Mouse (Mus musculus): ENCODE measurements around the gene Tmed10.

The Tmed10 gene

DNA sequence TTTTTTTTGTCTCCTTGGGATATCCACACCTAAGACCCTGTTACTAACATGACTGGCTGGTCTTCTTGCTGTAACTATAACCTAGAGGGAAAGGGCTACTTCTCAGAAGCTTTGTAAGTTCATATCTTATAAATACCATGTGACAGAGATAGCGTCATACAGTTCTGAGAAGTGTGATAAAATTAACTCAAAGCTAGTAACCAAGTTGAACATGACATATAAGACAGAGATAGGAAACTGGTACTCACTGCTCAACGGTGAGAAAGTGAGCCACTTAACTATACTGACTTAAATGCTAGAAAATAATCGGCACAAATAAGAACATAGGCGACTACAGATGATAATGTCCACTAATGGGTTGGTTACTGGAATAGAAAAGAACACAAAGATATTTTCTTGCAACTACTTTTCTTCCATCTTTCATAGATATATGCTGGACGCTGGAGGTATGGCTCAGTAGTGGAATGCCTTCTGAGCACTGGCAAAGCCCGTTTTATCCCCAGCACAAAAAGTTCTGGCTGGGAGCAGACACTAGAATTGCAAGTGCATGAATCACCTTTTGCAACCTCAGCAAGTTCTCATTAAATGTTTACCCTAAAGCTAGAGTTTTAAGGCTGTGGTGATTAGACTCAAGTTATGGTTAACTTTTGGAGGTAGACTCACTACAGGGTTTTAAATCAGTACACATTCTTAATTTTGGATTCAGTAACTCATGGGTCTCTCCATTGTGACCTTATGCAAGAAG is 36.9 kb downstream of the Tmed10 start:
- DNase-seq (ENCODE audit: extremely low read depth, low read depth, low spot score): no peak

DNA sequence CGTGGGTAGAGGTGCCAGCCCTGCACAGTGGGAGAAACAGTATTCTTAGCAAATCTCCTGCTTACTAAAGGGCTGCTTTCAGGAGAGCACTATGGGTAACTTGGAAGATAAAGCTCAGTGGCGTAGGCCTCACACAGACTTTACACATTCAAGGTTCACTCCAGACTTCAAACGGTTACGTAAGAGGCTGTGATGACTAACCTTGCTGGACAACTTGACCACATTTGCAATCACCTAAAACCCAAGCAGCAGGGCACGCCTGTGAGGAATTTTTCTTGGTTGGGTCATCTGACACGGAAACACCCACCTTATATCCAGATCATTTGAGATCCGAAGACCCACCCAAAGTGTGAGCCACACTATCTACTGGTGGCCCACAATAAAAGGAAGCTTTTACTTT is 44.5 kb downstream of the Tmed10 start:
- DNase-seq (ENCODE audit: extremely low read depth, low read depth, low spot score): no peak

DNA sequence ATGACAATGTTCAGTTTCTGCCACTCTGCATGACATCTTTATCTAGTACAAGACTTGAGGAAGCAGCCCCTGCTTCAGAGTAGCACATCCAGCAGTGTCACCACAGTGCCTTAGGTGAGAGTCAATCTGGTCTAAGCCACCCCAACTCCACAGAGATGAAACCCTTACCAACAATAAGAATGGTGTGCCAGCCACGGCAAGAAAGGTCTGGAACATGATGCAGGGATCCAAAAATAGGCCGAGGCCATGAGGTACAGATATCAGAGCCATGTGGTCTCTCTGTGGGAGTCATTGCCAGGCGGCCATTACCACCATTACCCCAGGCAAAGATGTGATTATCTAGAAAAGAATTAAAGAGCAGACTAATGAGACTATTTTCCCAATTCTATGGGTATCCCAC is 66.0 kb downstream of the Tmed10 start:
- DNase-seq (ENCODE audit: extremely low read depth, low read depth, low spot score): no peak

DNA sequence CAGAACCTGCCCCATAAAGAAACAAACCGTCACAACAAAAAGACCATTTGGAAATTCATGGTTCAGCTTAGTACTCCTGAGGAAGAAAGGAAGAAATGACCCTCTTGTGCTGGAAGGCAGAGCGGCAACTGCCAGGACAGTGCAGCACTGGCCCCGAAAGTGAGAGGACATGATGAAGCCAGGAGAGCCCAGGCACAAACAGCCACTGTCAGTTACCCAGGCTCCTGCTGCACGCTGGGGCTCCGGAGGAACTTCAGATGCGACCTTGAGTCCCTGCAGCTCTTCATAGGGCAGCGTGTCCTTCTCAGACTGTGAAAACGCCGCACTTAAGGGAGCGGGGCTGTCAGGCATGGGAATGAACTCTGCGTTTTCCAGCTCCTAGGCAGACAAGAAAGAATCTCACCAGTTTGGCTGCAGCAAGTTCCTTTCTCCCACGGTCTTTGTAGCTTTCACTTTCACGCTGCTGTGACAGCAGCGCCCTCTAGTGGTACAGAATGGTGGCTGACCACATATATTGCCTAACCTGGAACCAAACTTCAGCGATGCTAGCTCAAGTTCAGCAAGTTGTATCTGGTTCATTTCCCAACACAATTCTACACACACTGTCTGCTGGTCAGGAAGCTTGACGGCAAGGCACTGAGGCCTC is 69.3 kb downstream of the Tmed10 start:
- DNase-seq (ENCODE audit: extremely low read depth, low read depth, low spot score): no peak

DNA sequence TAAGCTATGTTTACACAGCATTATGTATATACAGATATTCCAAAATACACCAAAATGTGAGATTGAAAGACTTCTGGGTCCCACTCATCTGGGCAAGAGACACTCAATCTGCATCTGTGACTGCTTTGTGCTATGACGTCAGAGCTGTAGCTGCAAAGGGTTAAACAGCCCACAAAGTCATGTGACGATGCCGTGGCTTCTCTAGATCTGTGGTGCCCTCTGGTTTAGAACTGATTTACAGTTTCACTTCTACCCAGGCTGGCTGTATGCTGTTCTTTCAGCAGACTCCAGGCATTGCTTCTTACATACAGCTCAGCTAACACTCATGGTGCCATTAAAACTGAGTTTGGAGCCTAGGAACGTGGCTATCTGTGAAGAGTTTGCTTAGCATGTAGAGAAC is 69.9 kb downstream of the Tmed10 start:
- DNase-seq (ENCODE audit: extremely low read depth, low read depth, low spot score): no peak

DNA sequence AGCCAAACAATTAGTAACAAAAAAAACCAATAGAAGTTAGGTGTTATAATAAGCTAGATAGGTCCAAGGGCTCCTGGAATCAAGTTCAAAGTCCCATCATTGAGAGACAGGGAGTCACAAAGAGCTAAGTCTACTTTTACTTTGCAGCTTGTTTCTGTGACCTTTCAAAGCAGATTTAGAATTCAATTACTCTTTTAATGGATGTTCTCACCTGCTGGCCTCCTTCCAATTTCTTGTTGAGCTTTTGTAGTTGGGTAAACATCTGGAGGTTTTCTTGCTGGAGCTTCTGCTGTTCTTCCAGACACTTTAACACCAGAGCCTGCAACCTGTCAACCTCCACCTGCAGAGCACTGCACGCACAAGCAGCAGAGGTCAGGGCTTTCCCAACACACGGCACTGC is 71.4 kb downstream of the Tmed10 start:
- no peak for DNase-seq (ENCODE audit: extremely low read depth, low read depth, low spot score)

DNA sequence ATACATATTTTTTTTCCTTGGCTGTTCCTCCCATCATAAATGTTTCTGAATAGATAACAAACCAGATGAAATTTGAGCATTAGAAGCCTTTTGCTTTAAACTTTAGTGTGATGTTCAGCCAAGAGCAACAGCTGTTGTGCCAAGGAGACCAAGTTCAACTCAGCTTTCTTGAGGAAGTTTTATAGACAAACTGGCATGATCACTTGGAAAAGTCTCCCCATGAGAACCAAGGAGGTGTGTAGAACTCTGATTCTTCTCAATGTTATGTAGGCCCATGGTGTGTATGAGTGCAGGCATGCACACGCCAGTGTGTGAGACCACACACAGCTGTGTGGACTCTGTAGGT is 75.8 kb downstream of the Tmed10 start:
- no peak for DNase-seq (ENCODE audit: extremely low read depth, low read depth, low spot score)

DNA sequence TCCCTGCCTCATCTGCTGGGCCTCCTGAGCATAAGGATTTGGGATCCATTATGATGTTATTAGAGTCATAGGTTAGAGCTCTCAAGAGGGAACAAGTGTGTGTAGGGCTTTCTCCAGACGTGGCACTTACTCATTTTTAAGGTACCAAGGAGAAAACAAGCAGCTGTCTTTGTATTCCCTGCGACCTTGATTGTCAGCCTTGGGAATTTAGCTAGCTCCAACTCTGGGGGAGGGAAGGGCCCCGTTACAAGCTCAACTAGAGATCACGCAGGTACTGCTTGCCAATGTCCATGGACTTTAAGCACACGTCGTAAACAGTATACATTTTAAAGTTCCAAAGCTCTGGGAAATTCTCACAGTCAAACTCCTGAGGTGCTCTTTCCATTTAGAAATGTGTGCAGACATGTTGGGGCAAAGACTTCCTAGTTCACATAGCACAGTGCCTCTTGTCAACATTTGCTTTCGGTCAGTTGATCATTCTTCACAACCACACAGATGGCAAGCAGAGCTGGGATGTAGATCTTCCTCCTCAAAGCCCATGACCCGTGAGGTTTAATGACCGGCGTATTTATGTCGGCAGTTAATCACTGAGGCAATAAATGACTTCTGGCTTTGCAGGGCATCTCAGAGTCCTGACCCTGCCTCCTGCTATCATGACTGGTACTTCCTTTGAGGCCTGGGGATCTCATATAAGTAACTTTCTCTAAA is 76.4 kb downstream of the Tmed10 start:
- DNase-seq (ENCODE audit: extremely low read depth, low read depth, low spot score): no peak

DNA sequence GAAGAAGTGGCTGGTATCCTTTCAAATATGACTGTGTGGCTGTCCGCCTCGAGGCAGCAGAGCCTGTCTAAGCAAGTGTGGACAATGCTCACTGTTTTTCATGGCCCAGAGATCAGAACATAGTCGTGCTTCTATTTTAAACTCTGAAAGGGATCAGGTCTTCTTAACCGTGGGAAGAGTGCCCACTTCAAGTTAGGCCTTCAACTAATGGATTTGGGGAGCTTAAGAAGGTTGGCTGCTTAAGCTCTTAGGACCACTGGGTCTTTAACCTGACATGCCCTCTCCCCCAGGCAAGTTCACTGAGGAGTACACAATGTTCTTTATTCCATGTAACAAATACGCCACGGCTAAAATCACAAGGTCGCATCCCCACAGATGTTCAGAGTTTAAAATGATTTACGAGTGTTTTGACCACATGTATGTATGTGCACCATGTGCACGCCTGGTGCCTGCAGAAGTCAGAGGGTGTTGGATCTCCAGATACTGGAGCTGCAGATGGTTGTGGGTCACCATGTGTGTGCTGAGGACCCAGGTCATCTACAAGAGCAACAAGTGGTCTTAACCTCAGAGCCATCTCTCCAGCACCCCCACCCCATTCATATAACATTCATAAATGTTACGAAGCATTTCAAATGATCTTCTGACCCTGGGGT is 77.2 kb downstream of the Tmed10 start:
- peak; percentile 95 for DNase-seq (ENCODE audit: extremely low read depth, low read depth, low spot score)

DNA sequence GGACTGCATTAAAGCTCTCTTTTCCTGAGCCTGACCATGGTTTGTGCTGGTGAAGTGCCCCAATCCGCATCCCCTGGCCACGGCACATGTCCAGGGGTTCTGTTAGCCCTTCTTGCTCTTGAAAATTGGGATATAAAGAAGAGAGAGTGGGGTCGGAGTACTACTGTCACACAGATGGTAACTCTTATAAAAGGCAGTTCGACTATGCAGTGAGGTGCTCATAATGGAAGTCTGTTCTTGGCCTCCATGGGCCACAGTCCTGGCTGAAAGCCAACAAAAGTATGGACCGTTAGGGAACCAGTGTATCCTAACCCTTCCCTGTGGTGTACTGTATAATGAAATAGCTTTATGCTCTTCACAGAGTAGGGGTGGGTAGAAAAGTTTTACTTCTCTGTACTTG is 77.7 kb downstream of the Tmed10 start:
- no peak for DNase-seq (ENCODE audit: extremely low read depth, low read depth, low spot score)

DNA sequence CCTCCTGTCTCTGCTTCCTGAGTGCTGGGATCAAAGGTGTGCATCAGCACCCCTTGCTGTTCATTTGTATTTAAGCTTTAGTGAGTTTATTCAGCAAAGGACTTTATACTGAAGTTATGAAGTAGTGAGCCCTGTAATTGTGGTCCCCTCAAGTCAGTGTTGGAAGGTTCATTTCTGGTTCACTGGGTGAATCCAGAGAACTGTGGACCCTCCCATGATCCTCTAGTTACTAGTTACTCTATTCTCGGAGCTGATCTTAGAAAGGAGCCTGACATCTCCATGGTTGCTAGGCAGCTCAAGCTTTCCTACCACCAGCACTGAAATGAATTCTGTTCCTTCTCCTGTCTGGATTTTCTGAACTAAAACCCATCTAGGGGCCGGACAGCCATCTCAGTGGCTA is 79.1 kb downstream of the Tmed10 start:
- no peak for DNase-seq (ENCODE audit: extremely low read depth, low read depth, low spot score)

DNA sequence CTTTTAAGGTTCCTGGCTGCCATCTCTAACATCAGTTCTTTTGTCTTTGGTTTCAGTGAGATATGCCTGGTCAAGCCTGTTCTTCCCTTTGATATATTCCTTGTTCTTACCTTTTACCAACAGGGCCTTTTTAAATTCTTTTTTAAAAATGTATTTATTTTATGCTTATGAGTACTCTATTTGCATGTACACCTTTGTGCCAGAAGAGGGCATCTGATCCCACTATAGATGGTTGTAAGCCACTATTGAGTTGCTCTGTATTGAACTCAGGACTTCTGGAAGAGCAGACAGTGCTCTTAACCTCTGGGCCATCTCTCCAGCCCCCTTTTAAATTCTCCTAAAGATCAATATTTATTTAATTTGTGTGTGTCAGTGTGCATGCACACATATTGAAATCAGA is 81.7 kb downstream of the Tmed10 start:
- DNase-seq (ENCODE audit: extremely low read depth, low read depth, low spot score): no peak

DNA sequence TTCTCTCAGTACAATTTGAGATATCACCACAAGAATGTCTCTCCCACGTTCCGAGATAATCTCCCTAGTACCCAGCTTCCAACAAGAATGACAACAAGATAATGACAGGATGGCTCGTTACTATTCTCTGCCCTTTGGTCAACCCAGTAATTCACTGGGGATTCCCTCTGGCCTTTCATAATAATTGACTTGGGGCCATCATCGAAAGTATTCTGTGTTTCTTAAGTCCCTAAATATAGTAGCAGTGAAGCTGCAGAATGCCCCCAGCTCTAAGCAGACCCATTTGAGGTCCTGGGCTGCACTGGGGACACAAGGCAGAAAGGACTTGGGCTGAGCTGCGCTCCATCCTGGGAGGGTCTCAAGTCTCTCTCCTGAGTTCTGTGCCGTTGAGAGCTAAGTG is 82.4 kb downstream of the Tmed10 start:
- DNase-seq (ENCODE audit: extremely low read depth, low read depth, low spot score): no peak

DNA sequence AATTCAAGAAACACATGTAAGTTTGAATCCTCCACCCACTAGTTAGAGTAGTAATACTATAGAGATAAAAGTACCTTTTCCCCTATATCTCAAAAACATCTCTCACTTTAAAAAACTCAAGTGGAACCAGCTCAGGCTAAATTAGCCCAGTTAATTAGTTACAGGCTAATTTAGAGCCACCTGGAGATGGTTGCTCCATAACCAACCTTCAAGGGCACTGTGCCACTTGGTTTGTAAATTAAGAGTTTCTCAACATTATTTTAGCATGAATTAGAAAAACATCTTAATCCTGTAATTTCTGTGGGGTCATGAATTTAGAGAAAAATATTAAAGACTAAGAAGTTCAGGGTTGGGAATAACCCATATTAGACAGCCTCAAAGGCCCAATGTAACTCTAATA is 83.1 kb downstream of the Tmed10 start:
- DNase-seq (ENCODE audit: extremely low read depth, low read depth, low spot score): no peak

DNA sequence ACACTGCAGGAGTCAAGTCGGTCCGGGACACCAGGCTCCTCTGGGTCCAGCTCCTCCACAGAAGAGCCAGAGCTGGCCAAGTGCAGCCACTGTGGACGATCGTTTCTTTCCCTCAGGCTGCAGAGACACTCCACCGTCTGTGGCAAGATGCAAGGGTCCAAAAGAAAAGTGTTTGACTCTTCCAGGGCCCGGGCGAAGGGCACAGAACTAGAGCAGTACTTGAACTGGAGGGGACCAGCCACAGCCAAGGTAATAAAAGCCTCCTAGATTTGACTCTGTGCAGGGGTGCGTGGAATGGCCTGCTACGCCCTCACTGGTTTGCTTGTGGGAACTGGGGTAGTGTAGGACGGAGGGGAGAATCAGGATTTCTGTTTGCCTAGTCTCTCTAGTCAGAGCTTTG is 84.0 kb downstream of the Tmed10 start:
- no peak for DNase-seq (ENCODE audit: extremely low read depth, low read depth, low spot score)

All from fat pad, adult 2 months (tissue).